ENCODE assay signal across 16 mouse cellular contexts in the genomic region with DNA sequence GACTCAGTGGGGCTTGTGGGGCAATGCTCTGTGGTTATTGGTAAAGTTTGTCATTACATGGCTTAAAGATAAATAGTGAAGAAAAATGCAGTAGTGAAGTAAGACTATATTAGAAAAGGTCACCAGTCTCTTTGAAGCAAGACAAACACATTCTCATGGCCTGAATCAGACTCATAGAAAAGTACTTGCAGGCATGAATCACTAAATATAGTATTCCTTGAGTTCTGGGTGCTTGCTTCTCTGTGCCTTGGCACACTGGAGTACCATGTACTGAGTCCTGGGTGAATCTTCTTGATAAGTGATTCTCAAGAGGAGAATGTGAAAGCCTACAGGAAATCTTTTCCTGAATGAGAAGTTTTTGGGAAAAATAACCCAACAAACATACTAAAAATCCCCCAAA.
"Had no signal": no experiment of that assay in that cellular context is flagged by ENCODE, and none has a peak within 500 bp of the region (broad histone marks: within the 10 kb centered on the region; RNA-seq: fewer than 3 reads in every experiment).

No protein-coding gene starts in this region.

- H3K4me1 ChIP-seq: neural tube, embryonic 13.5 days; neural tube, embryonic 15.5 days; stomach, embryonic 15.5 days had no signal

- H3K9me3 ChIP-seq: neural tube, embryonic 13.5 days; neural tube, embryonic 15.5 days; stomach, embryonic 15.5 days had no signal

- H3K27me3 ChIP-seq: neural tube, embryonic 13.5 days; neural tube, embryonic 15.5 days; stomach, embryonic 15.5 days had no signal

- H3K4me3 ChIP-seq: neural tube, embryonic 13.5 days; neural tube, embryonic 15.5 days; stomach, embryonic 15.5 days had no signal

- H3K36me3 ChIP-seq: neural tube, embryonic 13.5 days; neural tube, embryonic 15.5 days; stomach, embryonic 15.5 days had no signal

- H3K27ac ChIP-seq: neural tube, embryonic 13.5 days; neural tube, embryonic 15.5 days; stomach, embryonic 15.5 days; stomach, postnatal 0 days had no signal

- DNase-seq: retina, postnatal 1 day; right cerebral cortex, adult 18-20 months; right cerebral cortex, postnatal 14 days; right cerebral cortex, postnatal 25 days; right cerebral cortex, postnatal 4 days; spleen, adult 18-20 months; thymus, adult 18-20 months; thymus, adult 2 months; thymus, postnatal 14 days; thymus, postnatal 25 days; thymus, postnatal 36 days; thymus, postnatal 4 days had no signal
